Mouse (Mus musculus) CD4-positive helper T cell, adult 2 months (primary cell): ENCODE results near the gene Trpm1.

Source experiments
- DNase-seq: peaks from one replicate; pipeline ENCODE4 v3.0.0-alpha.2; 2012; ENCODE audit warnings: low read depth, missing footprints, low spot score

Gene Trpm1

DNA sequence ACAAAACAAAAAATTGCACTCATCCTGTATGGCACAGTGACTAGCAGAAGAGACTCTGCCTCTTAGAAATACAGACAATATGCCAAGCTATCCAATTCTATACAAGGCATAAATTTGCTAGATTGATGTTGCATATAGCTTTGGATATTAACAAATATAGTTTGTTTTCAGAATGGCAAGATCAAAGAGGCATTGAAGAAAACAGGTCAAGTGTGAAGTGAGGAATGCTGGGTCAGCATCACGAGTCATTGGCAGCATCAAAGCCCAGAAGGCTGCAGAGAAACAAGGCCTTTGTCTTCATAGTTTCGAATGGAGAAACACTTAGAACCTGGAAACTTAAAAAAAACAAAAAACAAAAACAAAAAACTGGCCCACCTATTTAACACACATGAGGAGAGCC lies 78.4 kb downstream of the Trpm1 start:
- DNase-seq, result no peak

DNA sequence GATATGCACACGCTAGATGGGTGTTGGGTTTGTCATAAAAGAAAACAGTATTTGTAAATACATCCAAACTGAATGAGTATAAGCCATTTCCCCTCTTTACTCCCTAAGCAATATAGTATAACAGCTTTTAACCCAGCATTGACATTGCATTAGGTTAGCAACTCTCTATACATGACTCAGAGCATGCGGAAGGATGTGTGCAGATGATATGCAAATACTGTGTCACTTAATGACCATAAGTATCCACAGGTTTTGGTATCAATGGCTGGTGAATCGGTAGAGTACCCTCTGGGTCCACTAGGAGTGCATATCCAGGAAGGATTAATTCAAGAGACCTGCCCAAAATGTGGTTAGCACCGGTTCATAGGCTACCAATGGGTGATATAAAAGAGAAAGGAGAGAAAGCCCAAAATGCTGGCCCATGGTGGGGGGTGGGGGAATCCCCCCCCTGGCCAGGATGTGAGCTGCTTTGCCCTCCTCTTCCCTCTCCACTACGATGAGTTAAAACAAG lies 80.7 kb downstream of the Trpm1 start:
- DNase-seq, result no peak

- DNase-seq, result no peak
These were observed 82.9 kb downstream of the Trpm1 start for GRCm38 (mm10) chr7:64236521-64236920.

- DNase-seq, result no peak
These were observed 84.1 kb downstream of the Trpm1 start for GRCm38 (mm10) chr7:64237747-64238146.

- DNase-seq, result no peak
These were observed 84.9 kb downstream of the Trpm1 start for GRCm38 (mm10) chr7:64238410-64239086.

DNA sequence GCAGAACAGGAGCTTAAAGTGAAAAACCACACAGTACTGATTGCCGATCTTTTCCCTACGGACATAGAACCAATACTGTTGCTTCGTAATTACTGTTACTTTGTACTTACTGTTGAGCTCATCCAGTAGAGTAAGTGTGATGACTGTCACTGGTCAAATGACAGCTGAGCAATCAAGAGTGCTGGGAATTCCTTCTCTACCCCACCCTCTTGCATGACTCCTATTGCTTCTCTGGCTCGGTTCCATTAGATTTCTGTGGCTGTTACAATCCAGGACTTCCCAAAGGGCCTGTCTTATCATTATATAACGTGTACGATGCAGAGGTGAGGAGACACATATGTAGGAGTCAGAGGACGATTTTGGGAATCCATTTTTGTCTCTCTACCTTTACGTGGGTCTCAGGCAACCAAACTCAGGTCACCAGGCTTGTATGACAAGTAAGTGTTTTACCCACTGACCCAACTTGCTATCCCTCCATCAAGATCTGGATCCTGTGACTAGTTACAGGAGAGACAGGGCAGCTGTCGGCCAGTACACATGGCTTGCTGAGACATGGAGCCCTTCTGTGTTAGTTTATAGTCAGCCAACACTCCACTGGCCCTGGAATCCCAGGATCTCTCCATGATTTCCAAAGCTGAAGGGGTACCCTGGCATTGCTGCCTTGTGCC lies 85.6 kb downstream of the Trpm1 start:
- no peak for DNase-seq

- DNase-seq, result no peak
These were observed 86.2 kb downstream of the Trpm1 start for GRCm38 (mm10) chr7:64239806-64240315.

DNA sequence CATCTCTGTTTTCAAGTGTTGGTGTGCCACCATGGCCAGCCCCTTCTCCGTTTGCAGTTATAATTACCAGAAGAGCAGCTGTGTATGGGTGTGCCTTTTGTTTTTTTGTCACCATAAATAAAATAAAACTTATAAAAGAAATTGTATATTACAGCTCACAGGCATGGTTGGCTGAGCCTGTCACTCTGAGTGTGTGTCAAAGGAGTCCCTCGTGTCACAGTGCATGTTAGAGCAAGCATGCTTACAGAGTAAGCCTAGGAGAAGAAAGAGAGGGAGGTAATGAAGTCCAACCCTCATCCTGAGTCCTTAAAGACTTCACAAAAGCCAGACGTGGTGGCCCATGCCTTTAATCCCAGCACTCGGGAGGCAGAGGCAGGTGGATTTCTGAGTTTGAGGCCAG lies 88.8 kb downstream of the Trpm1 start:
- DNase-seq, result no peak

- DNase-seq, result no peak
These were observed 90.7 kb downstream of the Trpm1 start for GRCm38 (mm10) chr7:64244371-64244770.

GRCm38 (mm10) chr7:64246713-64247112 lies 93.1 kb downstream of the Trpm1 start:
- no peak for DNase-seq

GRCm38 (mm10) chr7:64248352-64248751 lies 94.7 kb downstream of the Trpm1 start:
- peak; percentile 37 for DNase-seq

- peak; percentile 23 for DNase-seq
These were observed 96.1 kb downstream of the Trpm1 start for GRCm38 (mm10) chr7:64249715-64250114.

DNA sequence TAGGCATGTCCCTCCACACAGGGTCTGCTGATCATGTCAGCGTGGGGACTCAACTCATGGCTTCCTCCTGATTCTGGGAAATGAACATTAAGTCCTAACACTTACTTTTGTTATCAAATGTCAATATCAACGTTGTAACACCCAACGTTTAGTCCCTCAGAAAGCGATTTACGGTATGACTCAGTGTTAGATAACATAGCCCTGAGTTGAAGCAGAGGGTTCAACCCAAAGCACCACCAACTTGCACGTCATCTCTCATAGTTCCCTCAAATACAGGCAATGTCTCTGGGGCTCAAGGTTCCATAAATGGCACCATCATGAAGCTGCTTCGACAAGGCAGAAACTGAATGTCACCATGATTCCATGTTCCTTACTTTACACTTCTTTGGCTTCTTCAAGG lies 96.8 kb downstream of the Trpm1 start:
- DNase-seq, result peak; percentile 26

DNA sequence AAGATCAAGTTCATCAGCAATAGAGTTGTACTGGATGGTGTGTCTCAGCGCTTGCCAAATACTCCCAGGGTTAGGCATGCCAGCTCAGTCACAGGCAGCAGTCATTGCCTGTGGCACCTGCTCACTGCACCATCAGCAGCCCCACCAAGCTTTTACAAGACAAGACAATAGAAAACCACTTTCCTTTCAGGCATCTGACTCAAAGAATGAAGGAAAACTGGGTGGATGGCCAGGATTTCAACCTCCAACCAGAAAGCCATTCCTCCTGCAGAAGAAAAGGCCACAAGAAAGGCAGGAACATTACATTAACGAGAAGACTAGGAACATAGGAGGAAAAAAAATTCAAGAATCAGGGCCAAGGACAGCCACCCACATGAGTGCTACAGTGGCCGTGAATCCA lies 100.1 kb downstream of the Trpm1 start:
- no peak for DNase-seq

DNA sequence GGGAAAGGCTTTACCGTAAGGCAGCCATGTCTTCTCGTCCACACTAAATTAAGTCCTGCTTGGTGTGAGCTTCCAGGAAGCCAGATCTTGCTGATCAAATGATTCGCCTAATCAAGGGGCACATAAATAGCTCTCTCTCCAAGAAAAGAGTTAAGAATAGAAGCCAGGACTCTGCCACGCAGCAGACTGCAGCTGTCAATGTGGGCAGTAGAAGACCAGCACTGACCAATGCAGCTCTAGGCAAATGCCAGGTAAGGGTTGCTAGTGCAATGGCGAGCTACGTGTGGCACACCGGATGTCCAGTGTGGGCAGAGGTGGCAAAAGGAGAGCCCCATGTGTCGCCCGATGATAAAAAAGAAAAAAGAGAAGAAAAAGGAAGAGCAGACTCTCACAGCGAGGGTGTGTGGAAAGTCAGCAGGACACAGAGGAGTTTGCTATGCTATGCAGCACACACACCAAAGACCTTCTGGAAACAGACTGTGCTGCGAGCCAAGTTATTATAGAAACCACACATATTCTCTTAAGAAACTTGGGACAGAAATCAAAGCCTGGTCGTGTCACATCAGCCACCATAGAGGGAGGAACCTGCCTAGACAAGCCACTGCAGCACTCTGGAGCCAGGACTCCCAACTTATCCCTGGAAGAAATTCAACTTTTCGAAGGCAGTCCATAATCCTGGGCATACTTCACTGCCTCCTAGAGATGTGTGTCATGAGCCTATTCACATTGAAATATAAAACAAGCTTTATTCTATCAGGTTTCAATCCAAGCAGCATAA lies 112.1 kb downstream of the Trpm1 start:
- no peak for DNase-seq

DNA sequence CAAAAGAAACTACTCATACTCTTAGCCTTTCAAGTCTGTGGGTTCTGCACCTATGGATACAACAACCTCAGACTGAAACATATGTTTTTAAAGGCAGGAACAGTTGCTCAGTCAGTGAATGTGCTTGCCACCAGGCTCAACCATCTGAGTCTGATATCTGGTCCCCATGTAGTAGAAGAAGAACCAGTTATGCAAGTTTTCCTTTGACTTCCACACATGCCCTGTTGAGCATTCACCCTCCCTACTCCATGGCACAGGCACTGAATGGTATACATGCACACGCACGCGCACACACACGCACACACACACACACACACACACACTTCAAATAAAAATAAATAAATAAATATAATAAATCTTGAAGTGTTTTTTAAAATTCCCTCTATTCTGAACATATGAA lies 113.0 kb downstream of the Trpm1 start:
- DNase-seq, result no peak

GRCm38 (mm10) chr7:64271926-64272325 lies 118.3 kb downstream of the Trpm1 start:
- no peak for DNase-seq

DNA sequence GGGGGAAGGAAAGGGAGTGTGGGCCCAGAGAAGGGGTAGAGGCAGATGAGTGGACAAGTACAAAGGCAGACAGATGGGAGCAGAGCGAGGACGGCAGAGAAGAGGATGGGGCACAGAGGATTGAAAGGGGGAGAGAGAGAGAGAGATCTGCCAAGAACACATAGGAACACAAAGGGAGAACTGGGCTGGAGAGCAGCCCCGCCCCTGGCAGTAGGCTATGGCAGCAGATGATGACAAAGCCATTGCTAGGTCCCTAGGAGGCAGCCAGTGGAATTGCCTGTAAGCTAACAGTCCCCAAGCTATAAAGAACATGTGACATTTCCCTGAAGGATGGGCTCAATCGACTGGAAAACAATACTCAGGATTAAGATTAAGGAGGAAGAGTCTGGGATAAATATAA lies 121.9 kb downstream of the Trpm1 start:
- no peak for DNase-seq

DNA sequence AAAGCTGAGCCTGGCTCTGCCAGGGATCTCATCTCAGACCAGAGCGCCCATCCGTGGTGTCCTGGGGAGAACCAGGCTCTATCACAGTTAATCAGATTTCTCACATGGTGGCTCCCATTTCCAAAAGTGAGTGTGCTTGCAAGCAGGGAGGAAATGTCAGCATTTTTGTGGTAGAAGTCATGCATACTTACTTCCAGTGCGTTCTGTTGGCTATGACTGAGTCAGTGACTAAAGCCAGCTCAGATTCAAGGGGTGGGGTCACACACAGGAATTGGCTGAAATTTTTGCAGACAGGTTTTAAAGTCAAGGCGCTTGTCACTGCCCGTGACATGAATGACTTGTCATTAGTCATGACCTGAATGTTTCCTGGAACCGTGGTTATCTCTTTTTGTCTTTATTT lies 123.3 kb downstream of the Trpm1 start:
- DNase-seq, result no peak

DNA sequence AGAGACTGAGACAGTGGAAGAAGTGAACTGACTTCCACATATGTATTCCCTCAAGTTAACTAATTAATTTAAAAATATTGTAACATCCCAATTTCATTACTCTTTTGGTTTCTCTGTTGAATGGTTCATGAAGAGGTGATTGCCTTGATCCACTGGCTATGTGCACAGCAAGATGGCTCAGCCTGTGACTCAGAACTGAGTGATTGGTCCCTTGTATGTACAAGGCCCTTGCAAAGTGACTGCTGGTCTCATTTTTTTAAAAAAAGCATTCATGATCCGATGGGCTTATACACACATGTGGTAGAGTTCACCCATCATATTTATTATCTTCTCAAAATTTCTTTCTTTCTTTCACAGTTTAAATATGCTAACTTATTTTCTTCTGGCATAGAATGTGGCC lies 124.9 kb downstream of the Trpm1 start:
- DNase-seq, result no peak

GRCm38 (mm10) chr7:64279548-64279947 lies 125.9 kb downstream of the Trpm1 start:
- DNase-seq, result no peak

DNA sequence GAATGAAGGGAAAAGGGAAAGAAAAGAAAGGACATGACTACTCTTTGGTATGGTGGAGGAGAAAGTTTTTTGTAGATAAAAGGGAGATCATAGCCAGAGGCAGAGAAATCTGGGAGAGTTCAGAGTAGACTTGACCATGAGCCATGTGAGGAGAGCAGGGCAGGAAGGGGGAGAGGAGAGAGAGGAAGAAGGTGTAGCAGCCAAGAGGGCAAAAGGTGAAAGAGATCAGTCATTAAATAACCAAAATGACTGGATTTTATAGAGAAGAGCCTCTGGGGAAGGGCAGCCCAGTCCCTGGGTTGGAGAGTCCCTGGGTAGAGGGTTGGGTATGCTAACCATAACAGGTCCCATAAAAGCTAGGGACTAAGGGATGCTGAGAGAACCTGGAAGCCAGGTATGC lies 132.9 kb downstream of the Trpm1 start:
- no peak for DNase-seq
